Mouse (Mus musculus): ENCODE results near the gene Lmbrd2. TPM values are rescaled to one million over a fixed set of nuclear protein-coding genes. Genes with fewer than 3 reads are reported as not detected.
"Not testable (repeated sequence)": the region's sequence is repeated elsewhere in the genome, so short reads cannot be mapped to it uniquely, and the experiment has no call there.

Gene Lmbrd2
- total RNA-seq, 2 experiments from 2014 or later = 16.6 to 16.7 TPM

GRCm38 (mm10) chr15:9132693-9133443 lies 7.5 kb upstream of the Lmbrd2 start:
- peak; percentile 28 for DNase-seq

GRCm38 (mm10) chr15:9134891-9135507 lies 5.4 kb upstream of the Lmbrd2 start:
- peak; percentile 53 for DNase-seq

GRCm38 (mm10) chr15:9139447-9139846 lies 903 bp upstream of the Lmbrd2 start:
- DNase-seq = no peak

- no peak for DNase-seq
These were observed 378 bp downstream of the Lmbrd2 start for GRCm38 (mm10) chr15:9140684-9141171.

GRCm38 (mm10) chr15:9155325-9155724 lies 15.0 kb downstream of the Lmbrd2 start, which contains the start of gene Skp2:
Skp2 (minus strand) TSS chr15:9155425.
- DNase-seq = no peak

GRCm38 (mm10) chr15:9162557-9163070 lies 22.3 kb downstream of the Lmbrd2 start:
- no peak for DNase-seq

- DNase-seq = no peak
These were observed 23.8 kb downstream of the Lmbrd2 start for GRCm38 (mm10) chr15:9164125-9164524.

GRCm38 (mm10) chr15:9177038-9177437 lies 36.7 kb downstream of the Lmbrd2 start:
- DNase-seq = no peak

GRCm38 (mm10) chr15:9183995-9184394 lies 43.6 kb downstream of the Lmbrd2 start:
- DNase-seq = no peak

- no peak for DNase-seq
These were observed 49.4 kb downstream of the Lmbrd2 start for GRCm38 (mm10) chr15:9189796-9190195.

- DNase-seq = not testable (repeated sequence)
These were observed 52.3 kb downstream of the Lmbrd2 start for GRCm38 (mm10) chr15:9192685-9193084.

- DNase-seq = no peak
These were observed 58.1 kb downstream of the Lmbrd2 start for GRCm38 (mm10) chr15:9198421-9198820.

- DNase-seq = no peak
These were observed 71.5 kb downstream of the Lmbrd2 start for GRCm38 (mm10) chr15:9211891-9212290.

- DNase-seq = not testable (repeated sequence)
These were observed 72.7 kb downstream of the Lmbrd2 start for GRCm38 (mm10) chr15:9213026-9213425.

- DNase-seq = not testable (repeated sequence)
These were observed 73.1 kb downstream of the Lmbrd2 start for GRCm38 (mm10) chr15:9213431-9213830.

- no peak for DNase-seq
These were observed 76.1 kb downstream of the Lmbrd2 start for GRCm38 (mm10) chr15:9216446-9216845.

- DNase-seq = not testable (repeated sequence)
These were observed 90.6 kb downstream of the Lmbrd2 start for GRCm38 (mm10) chr15:9230917-9231316.

GRCm38 (mm10) chr15:9246345-9246744 lies 106.0 kb downstream of the Lmbrd2 start:
- DNase-seq = no peak

Other genes with a start within 250 kb of the Lmbrd2 start
- gene Ranbp3l, start 172.6 kb upstream of the Lmbrd2 start, total RNA-seq (2021) = 1 to 10 TPM; 1.1 to 2.2 TPM
- 10 to 100 TPM; 24.0 to 26.6 TPM for gene Nadk2, start 69.3 kb upstream of the Lmbrd2 start, total RNA-seq (2021)
- 1 to 10 TPM; 5.5 to 8.5 TPM for gene Skp2, start 14.9 kb downstream of the Lmbrd2 start, total RNA-seq (2021)
- not detected for gene Ugt3a1, start 136.3 kb downstream of the Lmbrd2 start, total RNA-seq (2021)
- gene Ugt3a2, start 195.0 kb downstream of the Lmbrd2 start, total RNA-seq (2021) = not detected

Data from gastrocnemius, postnatal 10 days (tissue).